Mouse (Mus musculus) gastrocnemius, postnatal 36 days (tissue): ENCODE results near the gene Procr. TPM values are rescaled to one million over a fixed set of nuclear protein-coding genes. Genes with fewer than 3 reads are reported as not detected.
A peak's percentile ranks its signal among the peaks of the same experiment; 100 is the strongest.
"Not testable (repeated sequence)": the region's sequence is repeated elsewhere in the genome, so short reads cannot be mapped to it uniquely, and the experiment has no call there.

ENCODE experiments used
- DNase-seq, 2 experiments: peaks; one replicate each; pipeline ENCODE4 v3.0.0; 2022
- intact Hi-C: fragments of 180-260 bp; cut with DNase I; formaldehyde crosslinking; loops from one replicate; pipeline ENCODE4 v1.15.1; 2025
- long read RNA-seq, 2 experiments: library from polyadenylated mRNA; stranded (forward); transcript quantifications; one replicate each; pipeline ENCODE4 v2.0.0; 2021
- total RNA-seq, 2 experiments: library from RNA; stranded (reverse); gene quantifications; 2 replicates each; pipeline ENCODE4 v1.2.3; 2021

The Procr gene
- total RNA-seq, result 10 to 100 TPM; 10.6 to 10.9 TPM
- long read RNA-seq, experiment 1, transcript Procr-201 (4 exons, 1,597 nt), result major isoform, 7 of 58 reads
- long read RNA-seq, experiment 1, partial matches to known transcripts, result 0 of 58 reads
- long read RNA-seq, experiment 1, other reads (novel, unspliced or antisense), result 51 of 58 reads
- long read RNA-seq, experiment 2, partial matches to known transcripts, result 54 of 55 reads
- long read RNA-seq, experiment 2, other reads (novel, unspliced or antisense), result 0 of 55 reads

DNA sequence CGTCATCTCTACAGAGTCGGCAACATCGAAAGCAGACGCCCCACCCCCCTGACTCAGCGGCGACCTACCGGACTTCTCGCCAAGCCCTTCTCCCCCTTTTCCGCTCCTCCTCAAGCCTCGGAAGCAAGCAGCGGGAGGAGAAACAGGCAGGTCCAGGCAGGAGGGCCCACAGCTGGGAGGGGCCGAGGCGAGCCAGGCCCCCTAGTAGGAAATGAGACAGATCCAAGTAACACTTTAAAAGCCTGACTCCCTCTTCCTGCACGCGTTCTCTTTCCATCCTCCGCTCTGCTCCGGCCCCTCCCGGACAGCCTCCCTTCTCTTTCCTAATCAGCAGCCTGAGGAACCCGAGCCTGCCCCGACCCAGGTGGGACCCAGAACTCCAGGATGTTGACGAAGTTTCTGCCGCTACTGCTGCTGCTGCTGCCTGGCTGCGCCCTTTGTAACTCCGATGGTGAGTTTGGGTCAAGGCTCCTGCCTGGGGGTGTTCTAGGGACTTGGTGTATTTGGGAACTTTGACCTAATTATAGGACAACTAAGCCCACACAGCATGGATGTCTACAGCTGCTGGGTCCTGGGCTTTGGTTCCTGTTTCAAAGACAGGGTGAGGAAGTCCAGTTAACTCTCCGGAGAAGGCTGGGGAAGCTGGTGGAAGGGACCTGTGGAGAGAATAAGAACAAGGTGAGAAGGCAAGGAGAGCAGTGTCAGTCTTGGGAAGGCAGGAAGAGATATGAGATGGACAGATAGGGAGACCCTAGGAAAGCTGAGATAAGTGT lies at the start of gene Procr:
TSS of gene Procr (plus strand) at position 104 of the 773 bp plus-strand sequence.
- intact Hi-C loops, result no loop called here
- DNase-seq, result peak; percentile 45 to 66

DNA sequence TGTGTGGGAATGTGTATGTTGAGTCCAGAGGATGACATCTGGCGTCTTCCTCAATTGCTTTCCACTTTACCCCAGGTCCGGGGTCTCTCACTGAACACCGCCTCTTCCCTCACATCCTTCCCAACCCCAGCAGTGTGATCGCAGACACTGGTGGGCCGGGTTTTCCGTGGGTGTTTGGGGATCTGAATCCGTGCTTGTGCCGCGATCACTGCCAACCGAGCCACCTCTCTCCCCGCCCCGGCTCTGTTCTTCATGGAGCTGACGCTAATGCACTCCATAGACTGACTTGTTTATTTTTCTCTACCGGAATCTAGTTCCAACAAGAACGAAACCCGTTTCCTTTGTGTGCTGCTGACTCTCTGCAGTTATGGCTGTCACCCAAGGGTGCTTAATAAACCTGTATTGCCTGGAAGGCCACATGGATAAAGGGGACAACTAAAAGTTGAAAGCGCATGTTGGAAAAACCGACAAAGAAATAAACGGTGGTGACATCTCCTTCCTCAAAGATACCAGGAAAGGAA lies 49.5 kb upstream of the Procr start:
- intact Hi-C loops, result no loop called here
- no peak for DNase-seq

DNA sequence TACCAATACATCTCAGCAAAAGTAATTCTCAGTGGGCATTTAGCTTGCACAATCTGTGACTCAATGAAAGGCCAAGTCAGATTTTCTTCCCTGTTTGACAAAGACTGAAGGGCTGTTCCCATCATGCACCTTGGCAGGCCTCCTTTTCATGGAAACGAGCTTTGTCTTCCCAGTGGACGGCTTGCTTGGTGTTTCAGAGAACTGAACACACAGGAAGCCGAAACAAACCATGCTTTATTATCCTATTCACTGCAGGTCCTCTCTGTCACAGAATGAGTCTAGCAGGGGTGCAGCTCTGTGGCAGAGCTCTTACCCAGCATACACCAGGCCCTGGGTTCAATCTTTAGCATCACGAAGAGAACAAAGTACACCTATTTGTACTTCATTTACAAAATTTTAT lies 47.3 kb upstream of the Procr start:
- DNase-seq, result no peak
- intact Hi-C loops, result no loop called here

DNA sequence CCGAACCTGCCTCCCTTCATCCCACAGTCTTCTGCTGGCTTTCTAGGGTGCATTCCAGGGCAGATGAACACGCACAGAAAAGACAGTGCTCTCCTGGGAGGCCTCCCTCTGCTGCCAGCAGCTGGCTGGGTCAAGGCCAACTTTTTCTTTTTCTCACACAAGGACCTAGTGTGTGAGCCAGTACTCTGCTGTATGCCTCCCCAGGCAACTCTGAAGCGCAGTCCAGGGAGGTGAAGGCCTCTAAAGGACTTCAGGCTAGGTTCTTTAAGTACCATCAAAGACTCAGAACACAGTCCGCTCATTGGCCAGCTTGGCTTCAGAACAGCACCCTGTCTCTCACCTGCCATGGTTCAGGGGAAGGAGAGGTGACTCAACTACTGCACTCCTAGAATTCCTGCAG lies 43.7 kb upstream of the Procr start:
- peak; percentile 67 to 70 for DNase-seq
- intact Hi-C loops, result no loop called here

DNA sequence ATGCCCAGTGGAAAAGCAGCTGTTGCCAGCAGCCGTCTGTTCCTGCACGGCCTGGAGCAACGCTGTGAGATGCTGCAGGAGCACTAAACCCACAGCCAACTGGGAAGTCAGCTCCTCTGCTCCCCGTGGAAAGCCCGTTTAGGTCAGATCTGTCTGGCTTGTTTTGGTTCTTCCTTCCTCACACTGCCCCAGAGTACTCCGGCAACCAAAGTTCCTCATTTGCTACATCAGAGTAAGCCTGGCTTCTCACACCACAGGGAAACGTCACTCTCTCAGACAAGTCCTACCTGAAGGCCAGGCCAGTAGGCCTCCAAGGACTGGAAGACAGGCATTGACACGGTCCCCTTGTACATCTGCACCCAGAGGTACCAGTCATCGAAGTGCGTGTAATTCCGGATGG lies 40.4 kb upstream of the Procr start:
- no peak for DNase-seq
- intact Hi-C loops, result no loop called here

DNA sequence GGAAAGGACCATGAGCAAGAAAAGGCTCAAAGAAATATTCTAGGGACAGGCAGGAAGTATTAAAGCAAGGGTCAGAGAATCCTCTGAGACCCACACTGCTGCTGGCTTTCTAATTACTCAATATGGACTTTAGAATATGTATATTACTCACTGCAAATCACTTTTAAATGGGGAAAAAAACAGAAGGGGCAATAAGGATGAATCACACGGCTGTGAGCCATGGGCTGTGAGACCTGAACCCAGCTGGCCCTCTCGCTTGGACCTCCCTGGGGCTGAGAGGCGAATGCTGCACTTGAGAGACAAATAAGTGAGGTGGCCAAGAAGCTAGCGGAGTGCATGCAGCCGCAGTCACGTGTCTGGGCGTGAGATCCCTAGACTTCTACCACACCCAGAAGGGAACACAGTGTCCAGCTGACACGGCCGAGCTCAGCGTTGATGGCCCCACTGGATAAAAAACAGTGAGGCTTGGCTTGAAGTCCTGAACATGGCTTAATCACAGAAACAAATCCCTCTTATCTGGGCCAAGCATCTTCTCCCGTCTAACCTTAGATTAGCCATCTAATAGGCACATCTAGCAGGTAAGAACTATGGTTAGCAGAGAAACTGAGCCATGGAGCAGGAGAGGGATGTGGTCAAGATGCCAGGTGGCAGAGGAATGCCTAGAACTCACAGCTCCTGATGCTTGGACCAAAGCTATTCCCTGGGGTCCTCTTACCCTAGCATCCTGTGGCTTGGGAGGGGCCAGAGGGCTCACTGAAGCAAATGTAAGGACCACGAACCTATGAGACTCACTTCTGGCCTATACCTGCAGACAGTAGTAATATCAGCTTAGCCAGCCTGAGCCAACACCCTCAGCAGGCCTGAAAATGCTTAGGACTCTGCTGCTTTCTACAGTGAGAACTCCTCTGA lies 33.6 kb upstream of the Procr start:
- DNase-seq, result peak; percentile 66 to 77
- intact Hi-C loops, result no loop called here

GRCm38 (mm10) chr2:155720585-155720984 lies 30.3 kb upstream of the Procr start:
- no peak for DNase-seq
- intact Hi-C loops, result no loop called here

DNA sequence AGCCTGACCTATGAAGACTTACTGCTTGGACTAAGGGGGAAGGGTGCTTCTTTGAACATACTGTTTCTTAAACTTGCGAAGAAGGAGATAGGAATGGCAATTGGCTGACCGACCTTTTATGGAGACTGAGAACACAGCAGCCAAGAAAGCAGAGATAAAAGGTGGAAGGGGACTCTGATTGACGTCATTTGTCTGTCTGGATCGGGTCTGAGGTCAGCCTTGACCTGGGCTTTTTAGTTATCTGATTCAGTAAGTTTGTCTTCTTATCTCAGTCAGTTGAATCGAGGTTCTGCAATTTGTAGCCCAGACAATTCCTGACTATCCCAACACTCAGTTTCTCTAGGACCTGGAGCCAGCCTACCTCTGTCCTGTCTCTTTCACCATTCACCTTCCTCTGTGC lies 26.9 kb upstream of the Procr start:
- no peak for DNase-seq
- intact Hi-C loops, result no loop called here

DNA sequence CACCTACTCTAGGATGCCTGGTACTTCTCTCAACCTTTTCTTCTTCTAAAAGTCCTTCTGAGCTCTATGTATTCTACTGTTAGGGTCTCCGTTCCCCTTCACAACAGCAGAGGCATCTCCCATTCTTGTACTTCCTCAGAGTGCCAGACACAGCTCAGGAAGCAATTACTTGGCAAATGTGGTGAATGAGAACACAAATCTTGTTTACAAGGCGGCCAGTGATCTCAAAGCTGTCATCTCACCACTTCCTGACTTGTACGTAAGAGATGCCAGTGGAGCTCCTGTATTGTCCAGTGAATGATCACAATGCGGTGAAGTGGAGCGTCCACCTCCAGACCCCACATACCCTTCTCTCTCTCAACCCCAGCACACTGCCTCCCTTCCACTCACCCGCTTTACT lies 26.4 kb upstream of the Procr start:
- no peak for DNase-seq
- intact Hi-C loops, result no loop called here

- no peak for DNase-seq
- intact Hi-C loops, result no loop called here
These were observed 24.6 kb upstream of the Procr start for GRCm38 (mm10) chr2:155726302-155726701.

DNA sequence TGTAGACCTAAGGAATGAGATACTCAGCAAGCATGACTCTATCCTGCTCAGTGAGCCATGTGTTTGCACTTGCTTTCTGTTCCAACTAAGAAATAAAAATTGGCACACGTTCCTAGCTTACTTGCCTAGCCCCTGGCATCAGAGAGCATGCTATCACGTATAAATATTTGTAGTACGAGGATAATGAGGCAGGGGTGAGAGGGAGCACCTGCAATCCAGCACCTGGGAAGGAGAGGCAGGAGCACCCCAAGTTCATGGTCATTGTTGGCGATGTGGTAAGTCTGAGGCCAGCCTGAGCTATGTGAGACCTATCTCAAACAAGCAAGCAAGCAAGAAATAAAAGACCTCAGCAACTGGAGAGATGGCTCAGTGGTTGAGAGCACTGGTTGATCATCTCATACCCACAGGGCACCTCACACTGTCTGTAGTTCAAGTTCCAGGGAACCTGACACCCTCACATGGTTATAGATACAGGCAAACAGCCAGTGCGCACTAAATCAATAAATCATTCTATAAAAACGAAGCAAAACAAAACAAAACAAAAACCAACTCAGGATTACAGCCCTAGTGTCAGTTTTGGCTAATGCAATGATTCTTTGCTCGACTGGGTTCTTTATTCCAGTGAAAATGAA lies 23.0 kb upstream of the Procr start:
- no peak for DNase-seq

GRCm38 (mm10) chr2:155728742-155729141 lies 22.2 kb upstream of the Procr start:
- DNase-seq, result no peak
- intact Hi-C loops, result no loop called here

More for the DNA sequence above, 23.0 kb upstream of the Procr start:
- intact Hi-C loops, result no loop called here

- intact Hi-C loops, result no loop called here
- peak; percentile 83 to 90 for DNase-seq
These were observed 21.7 kb upstream of the Procr start, which contains the start of gene Edem2 for GRCm38 (mm10) chr2:155729158-155729645. Edem2 (minus strand) TSS chr2:155729475.

- intact Hi-C loops, result no loop called here
These were observed 15.8 kb upstream of the Procr start for GRCm38 (mm10) chr2:155735080-155735479.

GRCm38 (mm10) chr2:155735766-155736165 lies 15.2 kb upstream of the Procr start, which contains the start of gene Gm17581:
Gm17581 (minus strand) TSS chr2:155735866.
- intact Hi-C loops, DNase-seq: not testable (repeated sequence)

More at GRCm38 (mm10) chr2:155735080-155735479, 15.8 kb upstream of the Procr start:
- DNase-seq, result no peak

DNA sequence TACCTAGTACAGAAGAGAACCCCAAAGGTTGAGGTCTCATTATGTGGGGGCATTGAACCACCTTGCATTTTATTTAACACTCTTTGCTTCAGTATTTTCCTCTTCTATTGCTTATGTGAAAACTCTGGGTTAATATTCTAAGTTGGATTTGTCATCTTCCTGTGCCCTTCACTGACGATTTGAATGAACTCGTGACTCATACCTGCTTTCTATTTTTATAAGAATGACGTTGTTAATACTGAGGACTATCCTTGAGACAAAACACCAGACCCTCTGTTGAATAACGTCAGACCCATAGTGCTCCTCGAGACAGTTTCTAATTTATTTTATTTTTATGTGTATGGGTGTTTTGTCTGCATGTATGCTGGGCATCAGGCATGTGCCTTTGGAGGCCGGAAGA lies 14.0 kb upstream of the Procr start:
- DNase-seq, result no peak
- intact Hi-C loops, result no loop called here

DNA sequence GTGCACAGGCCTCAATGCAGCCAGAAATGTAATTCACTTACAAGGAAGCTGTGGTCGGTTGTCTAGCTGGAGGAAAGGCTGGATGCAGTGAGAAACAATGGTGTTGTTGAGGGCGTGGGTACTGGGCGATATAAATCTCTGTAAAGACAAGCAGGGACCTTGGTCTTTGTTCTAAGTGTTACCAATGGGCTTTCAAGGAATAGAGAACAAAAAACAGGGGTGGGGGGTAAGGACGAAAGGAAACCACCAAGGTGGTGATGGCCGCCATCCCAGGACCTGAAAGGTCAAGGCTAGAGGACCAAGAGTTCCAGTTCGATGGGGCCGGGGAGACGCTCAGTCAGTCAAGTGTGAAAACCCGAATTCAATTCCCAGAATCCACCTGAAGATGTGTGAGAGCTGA lies 13.1 kb upstream of the Procr start:
- intact Hi-C loops, result no loop called here

DNA sequence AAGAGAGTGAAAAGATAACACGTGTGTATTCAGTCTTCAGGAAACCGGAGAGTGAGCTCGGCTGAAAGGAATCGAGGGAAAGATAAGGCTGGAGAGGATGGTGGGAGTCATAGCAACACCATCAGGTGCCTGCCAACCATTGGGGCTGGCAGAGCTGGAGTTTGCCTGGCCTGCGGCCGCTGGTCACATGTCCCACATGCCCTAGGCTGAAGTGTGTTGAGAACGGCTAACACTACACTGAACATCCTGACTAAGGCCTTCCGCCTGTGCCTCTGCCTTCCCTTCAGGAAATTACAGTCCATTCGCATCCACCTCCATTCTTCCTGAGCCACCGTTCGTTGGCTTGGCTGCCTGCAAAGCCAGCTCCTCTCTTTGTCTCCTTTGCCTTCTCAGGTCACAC lies 8.7 kb upstream of the Procr start:
- intact Hi-C loops, result no loop called here
- DNase-seq, result no peak

More for the DNA sequence above, 13.1 kb upstream of the Procr start:
- no peak for DNase-seq

GRCm38 (mm10) chr2:155742931-155743337 lies 8.0 kb upstream of the Procr start:
- no peak for DNase-seq
- intact Hi-C loops, result no loop called here

- intact Hi-C loops, result no loop called here
- DNase-seq, result no peak
These were observed 7.6 kb upstream of the Procr start for GRCm38 (mm10) chr2:155743351-155743750.
